Mouse (Mus musculus) thymus, adult 2 months (tissue): ENCODE data around the gene Wdr74. TPM values are rescaled to one million over a fixed set of nuclear protein-coding genes. Genes with fewer than 3 reads are reported as not detected.
A peak's percentile ranks its signal among the peaks of the same experiment; 100 is the strongest.

Experiments
- DNase-seq: peaks from one replicate; pipeline ENCODE4 v3.0.0; 2021
- H3K27ac ChIP-seq: fragments of 200-500 bp; 2 replicates; pipeline ENCODE4 v1.5.1; 2012; ENCODE audit warnings: low read length, control low read depth; ENCODE audit not compliant: control insufficient read depth, insufficient read depth
- H3K27me3 ChIP-seq: fragments of 200-500 bp; 2 replicates; pipeline ENCODE4 v1.6.1; 2012; ENCODE audit warnings: mild to moderate bottlenecking, low read length, moderate library complexity, mixed read lengths; ENCODE audit not compliant: control insufficient read depth, insufficient read depth
- H3K36me3 ChIP-seq: fragments of 200-500 bp; 2 replicates; pipeline ENCODE4 v1.6.1; 2012; ENCODE audit warnings: mild to moderate bottlenecking, low read length, moderate library complexity; ENCODE audit not compliant: control insufficient read depth, insufficient read depth
- H3K4me1 ChIP-seq: fragments of 200-500 bp; replicated peaks from 2 replicates; pipeline ENCODE4 v1.6.1; 2012; ENCODE audit warnings: low read length; ENCODE audit not compliant: control insufficient read depth, insufficient read depth
- H3K4me3 ChIP-seq: fragments of 200-500 bp; 2 replicates; pipeline ENCODE4 v1.5.1; 2012; ENCODE audit warnings: mild to moderate bottlenecking, low read length, control low read depth, moderate library complexity; ENCODE audit not compliant: control insufficient read depth, insufficient read depth
- CTCF ChIP-seq: fragments of 200-500 bp; IDR thresholded peaks from 2 replicates; pipeline ENCODE4 v1.5.1; 2012; ENCODE audit warnings: mild to moderate bottlenecking, control low read depth, low read length, moderate library complexity, borderline replicate concordance; ENCODE audit not compliant: control insufficient read depth, poor library complexity, insufficient read depth; ENCODE audit errors: extremely low read depth
- POLR2A ChIP-seq: fragments of 200-500 bp; IDR thresholded peaks from 2 replicates; pipeline ENCODE4 v1.6.1; 2012; ENCODE audit warnings: mild to moderate bottlenecking, low read length, control low read depth, moderate library complexity; ENCODE audit not compliant: control insufficient read depth, poor library complexity, insufficient read depth; ENCODE audit errors: extremely low read depth
- WGBS: fragments of 180-500 bp; shearing (Covaris S2); methylation state at CpG from one replicate; pipeline ENCODE4 v1.1.7; 2018; 5-methylcytosine and 5-hydroxymethylcytosine counted together
- polyA plus RNA-seq: library from polyadenylated mRNA; depleted of rRNA; stranded (reverse); fragments of >200 nt; gene quantifications from 2 replicates; pipeline ENCODE4 v1.2.3, GENCODE M21; 2012

Gene Wdr74
- polyA plus RNA-seq, 1 experiment: 54.7 TPM

DNA sequence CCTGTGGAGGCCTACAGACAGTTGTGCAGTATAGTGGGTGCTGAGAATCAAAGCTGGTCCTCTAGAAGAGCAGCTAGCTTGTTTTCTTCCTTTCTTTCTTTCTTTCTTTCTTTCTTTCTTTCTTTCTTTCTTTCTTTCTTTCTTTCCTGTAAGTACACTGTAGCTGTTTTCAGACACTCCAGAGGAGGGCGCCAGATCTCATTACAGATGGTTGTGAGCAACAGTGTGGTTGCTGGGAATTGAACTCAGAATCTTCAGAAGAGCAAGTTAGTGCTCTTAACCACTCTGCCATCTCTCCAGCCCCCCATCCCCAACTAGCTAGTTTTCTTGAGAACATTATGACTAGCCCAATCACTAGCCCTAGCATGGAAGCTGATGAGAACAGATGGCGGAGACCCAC is 25.1 kb downstream of the Wdr74 start:
- Histone ChIP-seq H3K4me1 (peaks cover 6% of the 10 kb centered on the region), H3K27me3 (no peaks in the 10 kb centered on the region), H3K36me3 (peaks cover 37% of the 10 kb centered on the region), H3K27ac (no peak overlapping the region), H3K4me3 (no peak overlapping the region)
- no peak for TF ChIP-seq POLR2A
- TF ChIP-seq CTCF: no peak
- DNase-seq: peak; percentile 20
- 93% methylated on average over 2 of the region's 2 CpGs for WGBS

DNA sequence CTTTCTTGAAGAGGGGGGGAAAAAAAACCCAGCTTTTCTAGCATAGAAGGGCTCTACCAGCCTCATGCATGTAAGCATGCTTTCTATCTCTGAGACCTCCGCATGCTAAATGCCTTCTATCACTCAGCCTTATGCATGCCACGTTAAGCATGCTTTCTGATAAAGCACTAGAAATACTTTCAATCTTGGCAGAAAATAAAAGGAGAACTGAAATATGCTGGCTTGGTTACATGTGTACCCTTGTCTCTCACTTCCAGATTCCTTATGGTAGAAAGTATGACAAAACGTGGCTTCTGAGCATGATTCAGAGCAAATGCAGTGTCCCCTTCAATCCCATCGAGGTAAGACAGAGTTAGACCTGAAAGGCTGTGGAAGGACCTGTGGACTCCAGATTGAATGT is 27.6 kb downstream of the Wdr74 start:
- no peak for DNase-seq
- WGBS: 92% methylated on average over 4 of the region's 4 CpGs
- Histone ChIP-seq H3K27me3 (no peaks in the 10 kb centered on the region), H3K4me1 (peaks cover 4% of the 10 kb centered on the region; the same call in 1 of the 2 replicates), H3K4me3 (no peak overlapping the region), H3K27ac (no peak overlapping the region), H3K36me3 (peaks cover 62% of the 10 kb centered on the region)
- TF ChIP-seq CTCF: no peak

DNA sequence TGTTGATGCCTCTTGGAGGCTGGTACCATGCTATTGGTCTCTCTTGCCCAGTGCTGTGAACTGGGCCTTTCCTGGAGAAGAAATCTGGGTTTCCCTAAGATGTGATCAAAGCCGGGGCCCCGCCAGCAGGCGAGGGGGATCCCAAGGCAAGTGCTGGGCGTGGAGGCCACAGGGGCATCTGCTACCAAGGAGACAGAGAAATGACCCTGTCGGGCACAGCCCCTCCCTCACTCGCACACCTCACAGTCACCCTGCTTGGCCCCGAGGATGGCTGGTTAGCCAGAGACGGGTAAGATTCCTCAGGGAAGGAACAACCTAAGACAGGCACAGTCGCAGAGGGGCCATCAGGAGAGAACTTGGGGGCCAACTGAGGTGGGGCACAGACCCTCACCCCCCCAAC is 29.9 kb downstream of the Wdr74 start:
- H3K4me3 ChIP-seq: no peak overlapping the region
- 97% methylated on average over 9 of the region's 9 CpGs for WGBS
- no peak for DNase-seq

DNA sequence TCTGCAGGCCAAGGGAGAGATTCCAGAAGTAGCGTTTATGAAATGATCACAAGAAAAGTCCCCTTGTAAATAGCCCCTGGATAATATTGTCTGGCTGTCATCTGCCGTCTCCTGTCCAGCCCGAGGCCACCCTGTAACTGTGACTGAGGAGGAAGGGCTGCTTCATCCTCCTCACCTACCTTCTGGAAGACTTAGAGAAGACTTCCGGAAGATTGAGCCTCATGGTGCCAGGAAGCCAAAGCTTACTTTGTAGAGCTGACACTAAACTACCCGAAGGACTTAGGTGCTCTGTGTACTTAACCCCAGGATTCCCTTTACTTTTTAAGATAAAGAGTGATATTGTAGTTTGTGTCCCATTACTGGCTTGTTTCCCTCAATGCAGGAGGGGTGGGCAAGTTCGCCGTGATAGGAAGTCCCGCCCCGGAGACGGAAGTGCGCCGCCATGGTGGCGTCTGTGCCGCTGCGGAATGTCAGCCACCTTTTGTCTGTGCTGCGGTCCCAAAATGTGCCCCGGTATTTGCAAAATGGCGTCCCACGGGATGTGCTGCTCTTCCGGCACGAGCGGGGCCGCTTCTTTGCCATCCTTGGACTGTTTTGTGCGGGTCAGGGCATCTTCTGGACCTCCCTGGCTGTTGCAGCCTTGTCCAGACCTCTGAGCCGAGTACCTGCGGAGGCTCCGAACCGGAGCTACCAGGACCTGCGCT is 35.1 kb downstream of the Wdr74 start, which contains the start of gene Tmem223:
Gene Tmem223, plus strand, starts transcription at position 430 of the 704 bp plus-strand sequence.
- Histone ChIP-seq H3K27ac (peak within 1 kb of the TSS; percentile 77), H3K4me3 (peak within 1 kb of the TSS; percentile 78), H3K27me3 (no peaks in the 10 kb centered on the region), H3K4me1 (peaks cover 23% of the 10 kb centered on the region), H3K36me3 (peaks cover 52% of the 10 kb centered on the region)
- peak; percentile 83 for DNase-seq
- 18% methylated on average over 29 of the region's 29 CpGs for WGBS
- TF ChIP-seq CTCF: peak; percentile 32; the same call in 1 of the 2 replicates
- peak; percentile 87 for TF ChIP-seq POLR2A

More for the DNA sequence above, 29.9 kb downstream of the Wdr74 start:
- no peaks in the 10 kb centered on the region for H3K27me3 ChIP-seq
- H3K36me3 ChIP-seq: peaks cover 83% of the 10 kb centered on the region
- TF ChIP-seq CTCF: no peak
- no peak overlapping the region for H3K27ac ChIP-seq
- H3K4me1 ChIP-seq: peaks cover 4% of the 10 kb centered on the region

DNA sequence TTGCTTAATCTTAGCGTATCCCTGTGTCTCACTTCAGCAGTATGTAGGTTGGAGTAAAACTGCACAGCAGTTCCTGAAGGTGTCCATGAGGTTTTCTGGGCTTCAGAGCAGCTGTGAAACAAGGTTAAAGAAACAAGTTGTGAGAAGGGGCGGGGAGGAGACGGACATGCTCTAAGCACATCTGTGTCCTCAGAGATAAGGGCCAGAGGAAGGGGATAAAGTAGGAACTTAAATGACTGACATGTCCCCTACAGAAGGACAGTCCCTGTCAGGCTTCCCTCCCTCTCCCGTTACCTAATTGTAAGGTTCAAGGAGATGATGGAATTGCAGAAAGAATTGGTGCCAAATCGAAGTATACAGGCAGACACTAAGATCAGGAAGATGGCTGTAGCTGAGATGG is 37.4 kb downstream of the Wdr74 start:
- no peak overlapping the region for H3K27ac ChIP-seq
- H3K27me3 ChIP-seq: no peaks in the 10 kb centered on the region
- DNase-seq: no peak
- H3K4me3 ChIP-seq: no peak overlapping the region
- H3K36me3 ChIP-seq: peaks cover 29% of the 10 kb centered on the region
- WGBS: 69% methylated on average over 5 of the region's 5 CpGs
- peaks cover 23% of the 10 kb centered on the region for H3K4me1 ChIP-seq
- TF ChIP-seq POLR2A: no peak
- TF ChIP-seq CTCF: no peak

GRCm38 (mm10) chr19:8773409-8773808 is 37.8 kb downstream of the Wdr74 start:
- peaks cover 23% of the 10 kb centered on the region for H3K4me1 ChIP-seq
- DNase-seq: no peak
- TF ChIP-seq POLR2A (no peak), CTCF (no peak)
- WGBS: 47% methylated on average over 6 of the region's 6 CpGs
- H3K4me3 ChIP-seq: peak overlapping the region; percentile 24
- H3K27me3 ChIP-seq: no peaks in the 10 kb centered on the region
- no peak overlapping the region for H3K27ac ChIP-seq
- H3K36me3 ChIP-seq: peaks cover 25% of the 10 kb centered on the region

GRCm38 (mm10) chr19:8774086-8774835 is 38.6 kb downstream of the Wdr74 start, which contains the start of gene Tmem179b:
Gene Tmem179b, minus strand, starts transcription at chr19:8774467.
- H3K36me3 ChIP-seq: peaks cover 16% of the 10 kb centered on the region
- WGBS: under 1% methylated on average over 68 of the region's 68 CpGs
- H3K4me1 ChIP-seq: peaks cover 23% of the 10 kb centered on the region
- H3K4me3 ChIP-seq: peak within 1 kb of the TSS; percentile 55
- no peaks in the 10 kb centered on the region for H3K27me3 ChIP-seq
- H3K27ac ChIP-seq: peak within 1 kb of the TSS; percentile 65
- TF ChIP-seq CTCF: peak; percentile 62; the same call in 1 of the 2 replicates
- peak; percentile 98 for TF ChIP-seq POLR2A
- DNase-seq: peak; percentile 97
